Mouse (Mus musculus) induced T-regulatory cell, adult 2 months (primary cell): ENCODE results near the gene Hsp90aa1.
"Not testable (repeated sequence)": the region's sequence is repeated elsewhere in the genome, so short reads cannot be mapped to it uniquely, and the experiment has no call there.

Experiments used
- DNase-seq: peaks from one replicate; pipeline ENCODE4 v3.0.0-alpha.2; 2012; ENCODE audit warnings: low read depth

Gene Hsp90aa1

DNA sequence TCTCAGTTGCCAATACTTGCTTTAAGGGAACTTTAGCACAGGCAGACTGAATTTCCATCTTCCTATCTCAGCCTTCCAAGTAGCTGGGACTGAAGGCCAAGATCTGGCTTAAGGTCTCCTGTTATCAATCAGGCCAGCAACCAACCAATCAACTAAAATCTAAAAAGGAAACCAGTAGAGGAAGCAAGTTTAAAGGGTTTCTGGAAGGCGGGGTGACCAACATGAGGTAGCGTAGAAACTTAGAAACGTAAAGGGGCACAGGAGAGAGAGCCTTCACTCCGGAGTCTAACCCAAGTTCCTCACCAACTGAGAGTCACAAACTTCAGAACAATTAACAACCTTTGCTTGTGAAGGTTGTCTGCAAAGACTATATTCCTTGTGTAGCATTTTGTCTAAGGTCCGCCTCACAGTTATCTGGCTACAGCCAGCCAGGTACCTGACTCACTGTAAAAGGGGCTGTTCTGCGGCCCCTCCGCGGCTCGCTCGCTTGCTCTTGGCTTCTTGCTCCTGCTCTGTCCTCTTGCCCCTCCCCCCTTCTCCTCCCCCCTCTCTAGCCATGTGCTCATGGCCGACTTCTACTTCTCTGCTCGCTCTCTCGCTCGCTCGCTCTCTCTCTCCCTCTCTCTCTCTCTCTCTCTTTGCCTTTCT lies 3.9 kb downstream of the Hsp90aa1 start:
- peak; percentile 52 for DNase-seq

DNA sequence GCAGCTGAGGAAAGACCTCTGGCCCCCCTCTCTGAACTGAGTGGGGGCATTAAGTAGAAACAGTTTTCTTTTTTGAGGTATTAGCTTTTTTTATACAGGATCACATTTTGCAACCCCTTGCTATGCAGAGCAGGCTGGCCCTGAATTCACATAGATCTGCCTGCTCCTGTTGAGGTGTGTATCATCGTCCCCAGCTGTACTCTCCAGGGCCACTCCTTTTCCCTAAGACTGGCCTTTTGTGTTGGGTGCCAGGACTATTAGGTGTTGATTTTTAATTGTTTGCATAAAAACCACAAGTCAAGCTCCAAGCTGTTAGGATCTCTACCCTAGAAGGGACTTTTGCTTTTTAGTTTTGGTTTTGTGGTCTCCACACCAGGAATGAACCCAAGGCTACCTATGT lies 4.4 kb downstream of the Hsp90aa1 start:
- DNase-seq = no peak

DNA sequence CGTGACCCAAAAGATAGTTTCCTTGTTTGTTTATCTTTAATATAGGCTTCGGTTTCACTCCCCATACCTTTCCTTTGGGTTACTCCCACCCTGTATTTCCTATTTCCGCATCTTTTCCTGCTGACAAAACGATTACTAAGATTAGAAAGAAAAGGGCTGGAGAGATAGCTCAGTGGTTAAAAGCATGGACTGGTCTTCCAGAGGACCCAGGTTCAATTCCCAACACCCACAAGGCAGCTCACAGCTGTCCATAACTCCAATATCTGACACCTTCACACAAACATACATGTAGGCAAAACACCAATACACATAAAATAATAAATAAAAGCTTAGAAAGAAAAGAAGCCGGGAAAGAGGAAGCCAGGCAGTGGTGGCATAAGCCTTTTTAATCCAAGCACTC lies 5.1 kb downstream of the Hsp90aa1 start:
- DNase-seq = no peak

DNA sequence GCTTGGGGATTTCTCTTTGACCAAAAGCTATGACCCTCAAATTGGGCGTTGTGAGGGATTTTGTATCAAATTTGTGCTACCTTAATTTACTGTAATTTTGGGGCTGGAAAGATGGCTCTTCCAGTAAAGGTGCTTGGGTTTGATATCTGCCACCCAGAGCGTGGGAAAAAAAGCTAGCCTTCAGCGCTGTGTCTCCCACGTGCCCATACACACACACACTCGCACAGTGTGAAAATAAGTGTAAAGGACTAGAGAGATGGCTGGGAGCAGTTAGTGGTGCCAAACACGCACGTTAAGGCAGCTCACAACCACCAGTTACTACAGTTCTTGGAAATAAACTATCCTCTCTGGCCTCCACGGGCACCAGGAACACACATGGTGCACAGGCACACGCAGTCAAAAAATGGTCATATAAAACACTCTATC lies 5.5 kb downstream of the Hsp90aa1 start:
- DNase-seq = no peak

DNA sequence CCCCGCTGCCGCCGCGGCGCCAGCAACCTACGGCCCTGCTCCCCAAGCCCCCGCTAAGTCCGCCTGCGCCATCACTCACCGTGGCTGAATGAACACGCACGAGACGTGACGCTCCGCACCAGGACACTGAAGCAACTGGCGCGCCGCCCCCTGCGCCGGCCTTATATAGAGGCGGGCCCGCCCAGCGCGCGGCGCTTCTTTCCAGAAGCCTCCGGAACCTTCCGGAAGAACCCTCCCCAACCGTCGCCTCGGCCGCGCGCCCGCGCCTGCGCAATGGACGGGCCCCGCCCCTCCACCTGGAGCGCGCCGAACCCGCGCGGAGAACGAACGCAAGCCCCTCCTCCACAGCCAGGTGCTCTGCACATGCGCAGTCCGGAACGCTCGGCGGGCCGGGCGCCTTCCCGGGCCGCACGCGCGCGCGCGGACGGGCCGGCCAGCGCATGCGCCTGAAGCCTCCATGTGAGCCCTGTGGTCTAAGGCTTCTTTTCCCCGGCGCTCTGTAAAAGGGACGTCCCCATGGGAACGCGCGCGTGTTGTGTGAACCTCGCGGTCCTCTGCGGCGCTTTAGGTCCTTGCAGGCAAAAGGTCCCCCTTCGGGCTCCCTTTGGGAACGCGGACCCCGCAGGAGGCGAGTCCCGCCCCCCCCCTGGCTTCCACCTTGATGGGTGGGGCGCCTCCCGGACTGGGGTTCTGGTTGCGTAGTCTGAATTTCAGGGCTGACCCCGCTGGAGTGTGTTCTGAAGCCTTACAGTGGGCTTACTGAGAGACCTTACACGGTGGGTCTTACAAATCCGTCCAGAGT lies 6.2 kb downstream of the Hsp90aa1 start:
- DNase-seq = peak; percentile 98

DNA sequence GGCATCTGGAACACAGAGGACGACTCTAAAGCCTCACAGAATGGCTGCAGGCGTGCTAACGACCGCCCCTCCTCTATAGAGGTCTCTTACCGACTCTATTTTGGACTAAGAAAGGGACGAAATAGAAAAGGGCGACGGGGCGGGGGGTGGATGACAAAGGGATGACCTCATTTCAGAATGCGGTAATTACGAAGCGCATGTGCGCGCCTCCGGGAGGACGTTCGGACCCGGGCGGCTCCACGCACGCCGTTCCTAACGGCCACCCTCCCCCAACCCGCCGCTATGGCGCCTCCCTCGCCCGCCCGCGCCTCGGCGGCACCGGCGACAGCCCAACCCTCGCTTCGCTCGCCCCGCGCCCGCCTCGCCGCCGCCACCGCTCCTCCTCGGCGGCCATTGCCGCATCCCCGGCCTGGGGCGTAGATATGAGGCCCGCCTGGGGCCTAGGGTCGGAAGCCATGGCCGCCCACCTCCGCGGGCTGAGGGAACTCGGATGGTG lies 6.8 kb downstream of the Hsp90aa1 start:
- DNase-seq = no peak

DNA sequence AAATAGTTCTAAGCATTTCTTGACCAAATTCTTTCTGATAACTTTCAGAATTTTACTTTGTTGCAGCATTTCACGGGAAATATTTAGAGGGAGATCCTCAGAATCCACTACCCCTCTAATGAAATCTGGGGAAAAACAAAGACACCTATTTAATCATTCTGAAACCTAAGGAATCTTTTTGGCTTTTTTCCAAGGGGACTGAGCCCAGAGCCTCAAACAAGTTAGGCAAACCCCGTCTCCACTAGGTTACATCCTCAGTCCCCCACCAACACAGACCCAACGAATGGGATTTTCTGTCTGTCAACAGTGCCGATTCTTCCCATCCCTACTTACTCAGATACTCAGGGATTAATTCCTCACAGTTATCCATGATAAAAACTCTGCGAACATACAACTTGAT lies 9.2 kb downstream of the Hsp90aa1 start:
- not testable (repeated sequence) for DNase-seq

DNA sequence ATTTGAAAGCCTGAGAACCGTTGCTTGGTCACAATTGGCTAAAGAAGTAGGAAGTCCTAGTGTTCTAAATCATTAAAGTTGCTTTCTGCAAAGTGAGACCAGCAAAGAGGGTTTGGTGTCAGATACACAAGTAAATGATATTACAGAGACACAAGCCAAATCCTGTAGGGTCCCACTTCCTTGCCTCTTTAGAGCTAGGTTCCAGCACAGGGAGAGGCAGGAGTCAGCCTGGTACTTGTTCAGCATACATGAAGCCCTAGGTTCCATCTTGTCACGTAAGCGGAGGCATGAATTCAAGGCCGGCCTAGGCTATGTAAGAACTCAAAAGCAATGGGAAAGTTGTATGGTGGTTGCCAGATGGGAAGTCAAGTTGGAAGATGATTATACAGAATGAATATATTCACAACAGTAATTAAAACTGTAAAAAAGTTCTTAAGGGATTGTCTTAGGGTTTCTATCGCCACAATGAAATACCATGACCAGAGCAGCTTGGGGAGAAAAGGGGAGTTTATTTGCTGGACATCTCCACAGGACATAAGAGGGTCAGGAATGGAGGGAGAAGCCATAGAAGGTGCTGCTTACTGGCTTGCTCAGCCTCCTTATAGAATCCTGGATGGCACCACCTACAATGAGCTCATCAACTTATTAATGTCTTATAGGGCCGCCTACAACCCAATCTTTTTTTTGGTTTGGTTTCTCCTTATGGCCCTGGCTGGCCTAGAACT lies 12.4 kb downstream of the Hsp90aa1 start:
- DNase-seq = peak; percentile 39

DNA sequence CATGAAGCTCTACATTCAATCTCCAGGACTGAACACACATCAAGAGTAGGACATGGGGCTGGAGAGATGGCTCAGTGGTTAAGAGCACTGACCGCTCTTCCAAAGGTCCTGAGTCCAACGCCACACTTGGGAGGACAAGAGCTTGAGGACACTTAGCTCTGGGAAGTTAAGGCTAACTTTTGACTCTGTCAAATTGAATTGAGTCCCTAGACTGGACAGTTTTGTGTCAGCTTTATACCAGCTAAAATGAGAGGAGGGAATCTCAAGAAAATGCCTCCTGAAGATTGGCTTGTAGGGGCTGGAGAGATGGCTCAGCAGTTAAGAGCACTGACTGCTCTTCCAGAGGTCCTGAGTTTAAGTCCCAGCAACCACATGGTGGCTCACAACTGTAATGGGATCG lies 13.6 kb downstream of the Hsp90aa1 start:
- peak; percentile 21 for DNase-seq

DNA sequence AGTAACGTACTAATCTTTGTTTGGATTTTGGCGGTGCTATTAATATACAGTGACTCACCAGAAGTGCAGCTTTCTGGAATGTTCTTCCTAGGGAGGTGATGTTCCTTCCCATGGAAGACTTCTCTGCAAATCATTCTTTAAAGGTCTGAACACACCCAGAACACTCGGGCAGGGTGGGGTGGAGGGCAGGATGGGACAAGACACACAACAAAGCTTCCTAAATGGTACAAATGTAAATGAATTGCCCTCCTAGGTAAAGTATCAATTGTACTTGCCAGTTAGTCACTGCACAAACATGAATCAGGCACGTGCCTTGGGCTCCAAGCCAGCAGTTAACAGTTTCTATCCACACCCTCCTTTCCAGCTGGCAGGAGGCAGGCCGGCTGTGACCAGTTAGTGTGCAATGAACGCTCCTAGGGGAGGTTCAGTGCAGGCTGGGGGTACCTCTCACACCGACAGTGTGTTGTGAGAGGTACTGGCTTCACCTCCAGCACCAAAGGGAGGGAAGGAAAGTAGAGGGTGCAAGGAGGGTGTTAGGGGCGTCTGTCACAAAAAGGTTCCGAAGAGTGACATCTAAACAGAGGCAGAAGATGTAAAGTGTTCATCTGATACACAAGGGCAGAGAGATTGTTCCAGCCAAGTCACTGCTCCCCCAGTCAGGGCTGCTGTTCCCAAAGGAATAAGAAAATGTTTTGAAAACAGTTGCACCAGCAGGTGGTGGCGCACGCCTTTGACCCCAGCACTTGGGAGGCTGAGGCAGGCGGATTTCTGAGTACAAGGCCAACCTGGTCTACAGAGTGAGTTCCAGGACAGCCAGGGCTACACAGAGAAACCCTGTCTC lies 14.4 kb downstream of the Hsp90aa1 start:
- DNase-seq = no peak

DNA sequence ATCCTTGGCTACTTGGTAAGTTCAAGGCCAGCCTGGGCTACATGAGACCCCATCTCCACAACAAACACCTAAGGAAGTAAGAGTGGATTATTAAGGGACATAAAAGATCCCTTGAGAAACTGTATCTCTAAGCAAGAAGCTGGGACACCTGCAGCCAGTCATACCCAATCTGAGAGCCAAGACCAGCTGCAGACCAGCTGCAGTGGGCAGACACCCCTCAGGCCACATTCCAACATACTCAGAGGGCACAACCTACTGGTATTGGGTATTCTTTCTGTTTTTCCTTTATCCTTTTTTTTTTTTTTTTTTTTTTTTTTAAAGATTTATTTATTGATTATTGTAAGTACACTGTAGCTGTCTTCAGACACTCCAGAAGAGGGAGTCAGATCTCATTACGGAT lies 18.9 kb downstream of the Hsp90aa1 start:
- DNase-seq = peak; percentile 12

DNA sequence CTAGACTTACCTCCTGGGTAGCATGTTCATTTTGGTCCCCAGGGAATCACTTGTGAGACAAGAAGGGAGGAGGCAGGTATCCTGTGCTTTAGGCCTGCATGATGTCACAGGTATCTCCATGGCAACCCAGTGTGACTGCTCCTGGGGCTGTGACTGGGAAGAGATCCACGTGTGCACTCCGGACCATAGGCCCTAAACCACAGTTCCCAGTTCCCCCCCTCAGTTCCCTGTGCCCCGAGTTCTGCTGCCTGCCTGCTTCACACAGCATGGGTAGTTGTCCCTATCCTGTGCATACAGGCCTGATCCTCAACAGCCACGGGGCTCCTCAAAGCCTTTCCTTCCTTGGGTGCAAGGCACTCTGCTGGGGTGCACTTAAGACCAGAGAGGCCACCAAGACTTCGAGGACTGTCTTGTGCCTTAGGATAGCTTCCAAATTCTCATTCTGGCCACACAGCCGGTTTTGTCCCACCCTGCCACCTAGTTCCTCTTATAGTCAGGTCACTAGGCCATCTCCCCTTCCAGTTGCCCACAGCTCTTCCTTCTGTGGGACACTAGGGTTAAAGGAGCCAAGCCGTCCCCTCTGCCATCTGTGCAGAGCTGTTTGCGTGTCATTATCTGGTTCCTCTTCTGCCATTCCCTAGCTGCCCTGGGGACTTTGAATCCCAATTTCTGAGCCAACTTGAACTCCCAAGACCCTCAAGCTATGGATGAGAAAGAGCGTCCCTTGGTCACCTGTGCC lies 19.8 kb downstream of the Hsp90aa1 start, which contains the start of gene 1700001K19Rik:
TSS of gene 1700001K19Rik (minus strand) at position 59 of the 739 bp plus-strand sequence.
- DNase-seq = no peak

DNA sequence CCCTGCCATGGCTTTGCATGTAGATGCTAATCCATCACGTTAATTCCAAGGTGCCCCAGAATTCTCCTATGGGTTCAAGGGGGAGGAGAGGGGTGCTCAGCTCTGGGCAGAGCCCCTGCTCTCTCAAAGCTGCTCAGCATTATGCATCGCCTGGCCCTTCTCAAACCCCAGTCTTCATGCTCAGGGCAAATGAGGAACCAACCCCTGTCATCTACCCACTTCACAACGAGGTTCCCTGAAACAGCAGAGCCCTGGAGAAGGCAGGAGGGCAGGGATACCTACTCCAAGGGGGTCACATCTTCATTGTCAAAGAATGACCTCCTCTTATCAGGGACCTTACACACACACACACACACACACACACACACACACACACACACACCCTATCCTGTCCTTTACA lies 20.6 kb downstream of the Hsp90aa1 start:
- no peak for DNase-seq

DNA sequence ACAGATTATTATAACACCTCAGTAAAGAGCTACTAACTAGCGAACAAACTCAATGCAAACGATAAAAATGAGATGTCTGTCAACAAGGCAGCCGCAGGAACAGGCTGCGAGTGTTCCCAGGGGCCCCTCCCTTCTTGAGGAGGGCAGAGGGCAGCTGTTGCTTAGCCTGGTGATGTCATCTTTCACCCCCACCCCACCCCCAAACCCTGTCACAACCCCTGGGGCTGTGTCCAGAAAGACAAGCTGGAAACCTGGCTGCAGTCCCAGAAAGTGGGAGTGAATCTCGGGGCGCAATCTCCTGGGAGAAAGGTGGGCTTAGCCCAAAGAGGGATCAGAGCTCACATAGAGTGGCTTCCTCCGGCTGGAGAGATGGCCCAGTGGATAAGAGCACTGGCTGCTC lies 21.3 kb downstream of the Hsp90aa1 start:
- no peak for DNase-seq

DNA sequence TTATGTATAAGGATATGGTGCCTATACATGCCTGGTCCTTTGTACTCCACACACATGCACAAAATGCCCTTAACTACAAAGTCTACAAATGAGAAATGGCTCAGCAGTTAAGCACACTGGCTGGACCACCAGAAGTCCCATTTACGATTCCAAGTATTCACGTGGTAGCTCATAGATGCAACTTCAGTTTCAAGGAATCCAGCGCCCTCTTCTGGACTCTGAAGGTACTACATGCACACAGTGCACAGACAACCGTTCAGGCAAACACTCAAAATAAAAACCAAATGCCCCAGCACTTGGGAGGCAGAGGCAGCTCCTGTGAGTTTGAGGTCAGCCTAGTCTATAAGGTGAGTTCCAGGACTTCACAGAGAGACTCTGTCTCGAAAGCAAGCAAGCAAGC lies 28.3 kb downstream of the Hsp90aa1 start:
- DNase-seq = peak; percentile 67

DNA sequence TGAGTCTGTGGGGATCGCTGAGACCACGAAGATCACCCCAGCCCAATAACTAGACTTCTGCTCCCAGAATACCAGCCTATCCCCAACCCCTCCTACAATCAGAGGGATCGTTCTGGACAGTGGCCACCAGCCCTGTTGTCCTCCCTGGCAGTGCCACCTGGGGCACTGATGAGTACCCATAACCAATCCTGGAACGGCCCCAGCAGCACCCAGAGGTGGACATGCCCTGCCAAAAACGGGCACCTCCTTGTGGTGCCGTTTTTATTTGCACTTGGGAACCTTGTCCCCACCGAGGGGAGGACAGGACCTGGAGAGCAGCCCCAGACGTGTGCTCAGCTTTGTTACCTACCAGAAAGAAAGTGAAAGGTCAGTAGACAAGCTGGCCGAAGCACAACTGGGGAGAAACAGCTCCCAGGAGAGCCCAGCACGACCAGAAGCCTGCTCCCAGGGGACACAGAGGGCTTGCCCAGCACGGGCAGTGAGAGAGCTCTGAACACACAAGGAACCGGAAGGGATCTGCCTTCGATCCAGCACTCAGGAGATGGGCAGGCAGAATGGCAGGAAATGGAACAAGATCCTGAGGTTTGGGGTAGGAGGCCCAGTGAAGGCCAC lies 35.0 kb downstream of the Hsp90aa1 start:
- DNase-seq = no peak

DNA sequence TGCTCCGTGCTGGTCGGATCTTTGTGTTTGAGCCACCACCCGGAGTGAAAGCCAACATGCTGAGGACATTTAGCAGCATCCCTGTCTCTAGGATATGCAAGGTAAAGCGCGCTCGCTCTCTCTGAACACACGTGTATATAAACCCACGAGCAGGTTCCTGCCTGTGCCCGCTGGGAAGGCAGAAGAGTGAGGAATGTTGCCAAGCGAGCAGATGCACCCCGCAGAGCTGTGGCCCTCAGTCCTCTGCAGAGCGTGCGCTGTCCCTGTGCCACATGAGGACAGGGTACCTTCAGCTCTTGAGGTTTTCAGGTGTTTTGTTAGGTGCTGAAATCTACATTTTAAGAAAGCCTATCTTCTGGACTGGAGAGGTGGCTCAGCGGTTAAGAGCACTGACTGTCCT lies 40.8 kb downstream of the Hsp90aa1 start:
- no peak for DNase-seq

DNA sequence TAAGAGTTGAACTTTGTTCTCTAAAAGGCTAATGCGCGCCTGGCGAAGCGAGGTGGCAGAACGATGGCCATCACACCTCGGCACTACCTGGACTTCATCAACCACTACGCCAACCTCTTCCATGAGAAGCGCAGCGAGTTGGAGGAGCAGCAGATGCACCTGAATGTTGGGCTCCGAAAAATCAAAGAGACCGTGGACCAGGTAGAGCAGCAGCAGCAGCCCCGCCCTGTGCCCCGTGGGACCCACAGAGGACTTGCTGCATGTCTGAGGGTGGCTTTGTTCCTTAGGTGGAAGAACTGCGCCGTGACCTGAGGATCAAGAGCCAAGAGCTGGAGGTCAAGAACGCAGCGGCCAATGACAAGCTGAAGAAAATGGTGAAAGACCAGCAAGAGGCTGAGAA lies 51.1 kb downstream of the Hsp90aa1 start:
- DNase-seq = no peak

DNA sequence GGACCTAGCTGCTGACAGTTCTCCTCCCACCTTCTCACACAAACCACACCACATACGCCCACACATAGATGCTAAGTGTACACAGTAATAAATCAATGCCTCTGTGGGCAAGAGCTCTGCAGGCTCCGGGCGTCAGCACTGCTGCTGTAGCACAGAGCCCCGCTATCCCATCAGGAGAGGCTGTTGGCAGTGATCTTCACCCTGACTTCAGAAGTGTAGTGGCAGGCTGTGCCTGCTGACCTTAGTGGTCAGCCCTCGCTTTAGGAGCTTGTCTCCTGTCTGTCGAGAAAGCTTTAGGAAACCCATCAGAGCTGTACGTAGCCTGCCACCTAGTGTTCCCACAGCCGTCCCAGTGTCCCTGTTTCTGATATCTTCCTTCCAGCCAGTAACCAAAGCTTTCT lies 52.3 kb downstream of the Hsp90aa1 start:
- no peak for DNase-seq
